Mouse (Mus musculus): ENCODE results near the gene Phldb1.
A peak's percentile ranks its signal among the peaks of the same experiment; 100 is the strongest.
"Not testable (repeated sequence)": the region's sequence is repeated elsewhere in the genome, so short reads cannot be mapped to it uniquely, and the experiment has no call there.

The Phldb1 gene

DNA sequence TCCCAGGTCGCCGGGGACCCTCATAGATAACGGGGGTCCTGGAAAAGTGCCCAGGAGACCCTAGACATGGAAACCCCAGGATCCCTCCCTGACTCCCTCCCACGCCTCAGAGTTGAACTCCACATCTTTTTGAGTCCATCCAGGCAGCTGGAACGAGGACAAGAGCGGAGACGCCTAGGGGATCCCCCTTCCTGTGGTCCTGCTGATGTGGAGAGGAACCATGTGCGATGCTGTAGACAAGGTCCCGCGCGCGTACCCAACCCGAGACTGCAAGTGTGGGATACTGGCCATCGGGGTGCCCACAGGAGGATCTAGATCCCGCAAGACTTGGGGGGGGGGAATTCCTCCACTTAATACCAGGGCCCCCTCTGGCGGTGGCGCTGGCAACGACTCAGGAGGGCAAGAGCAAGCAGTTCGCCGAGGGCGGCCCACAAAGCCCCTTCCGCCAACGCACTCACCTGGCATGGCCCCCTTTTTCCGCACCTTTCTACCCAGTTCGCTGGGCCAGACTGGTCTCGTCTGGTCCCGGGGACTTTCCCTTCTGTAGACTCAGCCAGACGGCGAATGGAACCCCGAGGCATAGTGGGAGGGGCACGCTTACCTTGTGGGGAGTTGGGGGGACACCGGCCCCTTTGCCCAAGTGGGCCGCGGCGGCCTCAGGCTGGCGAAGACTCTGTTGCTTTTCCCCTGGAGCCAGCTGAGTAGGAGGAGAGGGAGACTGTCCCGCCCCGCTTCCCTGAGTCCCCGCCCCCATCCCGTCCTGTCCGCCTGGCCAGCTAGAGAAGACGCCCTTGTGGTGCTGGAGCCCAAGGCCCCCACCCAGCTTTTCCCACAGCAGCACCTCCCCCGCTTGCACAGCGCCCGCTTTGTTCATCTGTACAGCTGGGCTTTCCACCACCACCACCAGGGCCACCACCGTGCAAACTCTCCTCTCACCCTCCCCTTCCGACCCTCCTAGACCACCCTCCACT, at the start of gene Phldb1:
TSS of gene Phldb1 (minus strand) at position 675 of the 971 bp plus-strand sequence.
- DNase-seq (ENCODE audit: low spot score in 2 of 2), result peak in 1 of 2 experiments; percentile 69

DNA sequence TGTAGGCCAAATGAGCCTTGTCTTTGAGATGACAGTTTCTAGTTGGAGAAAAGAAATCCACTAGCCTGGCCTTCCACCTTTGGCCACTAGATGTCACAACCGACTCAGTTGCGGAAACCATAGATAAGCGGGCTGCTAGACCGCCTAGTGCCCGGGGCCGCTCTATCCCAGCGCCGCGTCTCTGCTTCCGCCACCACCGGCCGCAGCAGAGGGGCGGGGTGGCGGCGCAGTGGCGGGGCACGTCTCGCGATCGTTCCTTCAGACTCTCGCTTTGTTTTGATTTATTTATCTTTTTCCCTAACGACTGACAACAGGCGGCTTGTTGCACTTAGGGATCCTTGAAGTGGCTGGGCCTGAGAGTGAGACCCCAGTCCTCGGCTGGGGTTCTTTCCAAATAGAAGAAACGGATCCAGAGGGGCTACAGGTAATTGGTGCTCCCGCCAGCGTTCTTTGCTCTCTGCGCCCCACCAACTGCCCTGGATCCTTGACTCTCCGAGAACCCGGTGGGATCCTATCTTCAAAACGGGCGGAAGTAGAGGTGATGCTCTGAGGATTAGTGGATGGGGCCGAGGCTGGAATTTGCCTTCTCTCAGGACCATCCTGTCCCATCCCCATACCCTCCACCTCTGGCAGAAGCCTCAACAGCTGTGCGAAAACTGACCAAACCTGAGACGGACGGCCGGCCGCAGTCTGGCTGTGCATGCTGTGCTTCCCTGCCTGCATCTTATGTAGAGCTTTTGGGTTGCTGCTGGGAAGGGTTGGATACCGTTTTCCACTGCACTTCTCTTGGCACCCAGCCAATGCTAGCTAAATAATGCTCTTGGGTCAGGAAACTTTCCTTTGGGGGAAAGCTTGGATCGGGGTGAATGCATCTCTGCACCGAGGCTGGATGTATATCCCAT, 38.0 kb upstream of the Phldb1 start:
- DNase-seq (ENCODE audit: low spot score in 2 of 2), result peak; percentile 92 to 96

- DNase-seq (ENCODE audit: low spot score in 2 of 2), result no peak
These were observed 37.4 kb upstream of the Phldb1 start for GRCm38 (mm10) chr9:44772392-44772749.

GRCm38 (mm10) chr9:44771376-44771775, 36.4 kb upstream of the Phldb1 start:
- DNase-seq (ENCODE audit: low spot score in 2 of 2), result no peak

DNA sequence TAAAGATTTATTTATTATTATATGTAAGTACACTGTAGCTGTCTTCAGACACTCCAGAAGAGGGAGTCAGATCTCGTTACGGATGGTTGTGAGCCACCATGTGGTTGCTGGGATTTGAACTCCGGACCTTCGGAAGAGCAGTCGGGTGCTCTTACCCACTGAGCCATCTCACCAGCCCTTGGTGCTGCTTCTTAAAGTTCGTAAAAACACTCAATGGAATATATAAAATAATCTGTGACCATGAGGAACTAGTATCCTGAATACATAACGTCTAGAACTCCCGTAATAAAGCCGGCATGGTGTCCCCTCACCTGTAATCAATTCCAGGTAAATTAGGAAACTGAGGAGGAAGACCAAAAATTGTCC, 33.0 kb upstream of the Phldb1 start:
- not testable (repeated sequence) for DNase-seq (ENCODE audit: low spot score in 2 of 2)

DNA sequence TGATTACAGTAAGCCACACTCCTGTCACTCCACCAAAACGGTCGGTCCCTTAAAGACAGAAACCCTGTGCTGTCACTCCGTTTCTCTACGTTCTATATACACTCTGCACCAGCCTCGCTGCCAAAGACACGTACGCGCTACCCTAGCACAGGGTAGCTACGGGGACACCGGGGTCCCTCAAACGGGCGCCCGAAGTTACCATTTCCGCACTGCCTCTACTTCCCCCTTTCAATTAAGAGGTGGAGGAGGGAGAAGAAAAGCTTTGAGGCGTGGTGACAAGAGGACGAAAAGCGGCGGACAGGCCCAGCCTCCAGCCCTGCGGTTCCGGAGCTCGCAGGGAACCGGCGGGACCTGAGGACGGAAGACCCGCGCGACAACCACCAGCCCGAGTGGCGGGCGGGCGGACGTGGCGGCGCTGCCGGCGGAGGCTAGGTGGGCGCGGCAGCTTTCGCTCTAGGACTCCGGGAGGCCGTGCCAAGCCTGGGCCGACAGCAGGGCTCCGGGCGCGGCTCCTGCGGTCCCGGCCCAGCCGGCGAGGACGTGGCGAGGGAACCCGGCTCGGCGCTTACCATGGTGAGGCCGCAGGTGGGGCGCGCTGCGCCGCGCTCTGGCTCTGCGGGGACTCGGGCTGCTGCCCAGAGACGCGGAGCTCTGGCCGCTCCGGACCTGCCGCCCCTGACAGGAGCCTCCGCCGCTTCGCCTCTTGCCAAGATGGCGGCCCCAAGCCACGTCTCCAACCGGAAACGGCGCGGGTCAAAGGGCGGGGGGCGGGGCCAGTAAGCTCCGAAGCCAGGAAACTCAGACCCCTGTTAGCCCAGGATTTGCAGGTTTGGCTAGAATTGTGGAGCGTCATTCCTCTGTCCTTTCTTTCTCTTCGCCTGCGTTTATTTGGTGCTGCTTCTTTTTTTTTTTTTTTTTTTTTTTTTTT, 32.4 kb upstream of the Phldb1 start, which contains the start of the genes Arcn1 and Ift46:
TSS of gene Arcn1 (minus strand) at position 745 of the 928 bp plus-strand sequence.
TSS of gene Ift46 (plus strand) at position 808 of the 928 bp plus-strand sequence.
- peak; percentile 86 to 87 for DNase-seq (ENCODE audit: low spot score in 2 of 2)

DNA sequence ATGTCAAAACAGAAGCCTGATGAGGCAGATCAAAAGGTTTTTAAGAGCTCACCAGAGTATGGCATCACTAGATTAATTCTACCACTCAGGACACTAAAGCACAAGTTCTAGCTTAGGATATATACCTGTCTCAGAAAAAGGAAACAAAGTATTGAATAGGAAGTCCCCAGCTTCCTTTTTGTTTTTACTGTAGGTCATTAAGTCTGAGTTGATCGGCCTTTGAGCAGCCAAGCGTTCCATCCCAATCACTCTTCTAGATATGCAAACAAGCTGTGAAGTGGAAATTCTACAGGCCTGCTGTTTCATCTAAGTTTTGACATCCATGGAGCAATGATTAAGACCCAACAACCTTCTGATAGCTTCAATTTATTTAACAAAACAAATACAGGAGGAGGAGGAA, 25.9 kb upstream of the Phldb1 start:
- no peak for DNase-seq (ENCODE audit: low spot score in 2 of 2)

GRCm38 (mm10) chr9:44748473-44748872, 13.5 kb upstream of the Phldb1 start:
- no peak for DNase-seq (ENCODE audit: low spot score in 2 of 2)

DNA sequence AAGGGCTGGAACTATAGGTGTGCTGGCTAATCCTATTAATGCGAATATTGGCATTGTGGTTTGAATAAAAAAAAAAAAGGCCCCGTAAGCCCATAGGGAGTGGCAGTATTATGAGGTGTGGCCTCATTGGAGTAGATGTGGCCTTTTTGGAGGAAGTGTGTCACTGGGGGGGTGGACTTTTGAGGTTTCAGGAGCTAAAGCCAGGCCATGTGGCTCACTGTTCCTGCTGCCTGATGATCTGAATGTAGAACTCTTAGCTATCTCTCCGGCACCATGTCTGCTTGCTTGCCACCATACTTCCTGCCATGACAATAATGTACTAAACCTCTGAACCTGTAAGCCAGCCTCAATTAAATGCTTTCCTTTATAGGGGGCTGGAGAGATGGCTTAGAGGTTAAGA, 12.3 kb upstream of the Phldb1 start:
- DNase-seq (ENCODE audit: low spot score in 2 of 2), result no peak

DNA sequence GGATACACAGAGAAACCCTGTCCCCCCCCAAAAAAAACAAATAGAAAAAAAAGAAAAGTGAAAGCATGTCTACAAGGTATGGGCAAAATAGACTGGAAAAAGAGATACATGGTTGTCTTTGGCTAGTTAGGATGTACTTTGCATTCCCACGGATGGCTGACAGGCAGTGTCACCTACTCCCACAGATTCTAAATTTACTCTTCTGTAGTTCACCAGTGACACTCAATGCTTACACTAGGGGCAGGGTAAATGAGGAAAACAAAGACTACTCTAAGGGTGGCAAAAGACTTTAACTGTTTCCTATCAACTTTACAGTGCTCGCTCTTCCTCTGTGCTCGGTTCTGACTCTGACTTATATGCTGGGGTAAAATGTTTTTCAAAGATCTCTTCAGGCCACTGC, 11.7 kb upstream of the Phldb1 start:
- no peak for DNase-seq (ENCODE audit: low spot score in 2 of 2)

- no peak for DNase-seq (ENCODE audit: low spot score in 2 of 2)
These were observed 10.4 kb upstream of the Phldb1 start for GRCm38 (mm10) chr9:44745371-44745770.

DNA sequence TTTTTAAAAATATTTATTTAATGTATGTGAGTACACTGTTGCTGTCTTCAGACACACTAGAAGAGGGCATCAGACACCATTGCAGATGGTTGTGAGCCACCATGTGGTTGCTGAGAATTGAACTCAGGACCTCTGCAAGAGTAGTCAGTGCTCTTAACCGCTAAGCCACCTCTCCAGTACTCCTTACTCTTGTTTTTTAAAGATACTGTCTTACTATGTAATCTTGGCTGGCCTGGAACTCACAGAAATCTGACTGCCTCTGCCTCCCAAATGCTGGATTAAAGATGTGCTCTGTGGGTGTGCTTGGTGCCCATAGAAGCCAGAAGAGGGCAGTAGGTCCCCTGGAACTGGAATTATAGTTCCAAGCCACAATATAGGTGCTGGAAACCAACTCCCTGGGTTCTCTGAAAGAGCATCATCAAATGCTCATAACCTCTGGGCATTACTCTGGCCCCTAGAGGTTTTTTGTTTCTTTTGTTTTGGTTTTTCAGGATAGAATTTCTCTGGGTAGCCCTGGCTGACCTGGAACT, 5.7 kb upstream of the Phldb1 start:
- no peak for DNase-seq (ENCODE audit: low spot score in 2 of 2)

DNA sequence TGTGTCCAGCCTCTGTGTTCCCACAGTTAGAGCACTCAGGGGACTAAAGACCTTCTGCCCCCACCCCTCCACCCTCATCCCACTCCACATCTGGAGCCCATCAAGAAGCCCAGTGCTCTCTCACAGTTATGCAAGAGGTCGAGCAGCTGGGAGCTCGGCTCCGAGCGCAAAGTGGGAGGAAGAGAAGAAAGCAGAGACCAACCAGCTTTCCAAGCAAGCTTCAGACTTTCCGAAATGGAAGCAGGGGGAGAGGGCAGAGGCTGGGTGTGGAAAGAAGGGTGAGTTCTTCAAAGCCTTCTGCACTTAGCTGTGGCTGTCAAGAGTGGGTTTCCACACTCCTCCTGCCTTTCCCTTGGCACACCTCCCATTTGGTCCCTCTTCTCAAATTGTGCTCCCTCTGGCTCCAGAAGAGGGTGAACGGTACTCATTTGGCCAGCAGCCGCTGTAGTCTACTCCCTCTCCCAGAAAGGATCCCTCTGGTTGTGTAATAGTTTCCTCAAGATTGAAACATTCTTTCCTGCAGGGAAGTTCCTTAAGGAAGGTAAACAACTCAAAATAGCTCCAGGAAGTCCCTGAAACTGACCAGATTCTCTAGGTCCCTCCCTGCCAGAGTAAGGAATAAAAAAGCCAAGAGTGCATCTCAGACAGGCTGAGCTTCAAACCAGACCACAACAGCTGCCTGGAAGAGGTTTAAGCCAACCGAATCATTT, 2.4 kb upstream of the Phldb1 start:
- no peak for DNase-seq (ENCODE audit: low spot score in 2 of 2)

- no peak for DNase-seq (ENCODE audit: low spot score in 2 of 2)
These were observed 1.3 kb upstream of the Phldb1 start for GRCm38 (mm10) chr9:44736301-44736700.

DNA sequence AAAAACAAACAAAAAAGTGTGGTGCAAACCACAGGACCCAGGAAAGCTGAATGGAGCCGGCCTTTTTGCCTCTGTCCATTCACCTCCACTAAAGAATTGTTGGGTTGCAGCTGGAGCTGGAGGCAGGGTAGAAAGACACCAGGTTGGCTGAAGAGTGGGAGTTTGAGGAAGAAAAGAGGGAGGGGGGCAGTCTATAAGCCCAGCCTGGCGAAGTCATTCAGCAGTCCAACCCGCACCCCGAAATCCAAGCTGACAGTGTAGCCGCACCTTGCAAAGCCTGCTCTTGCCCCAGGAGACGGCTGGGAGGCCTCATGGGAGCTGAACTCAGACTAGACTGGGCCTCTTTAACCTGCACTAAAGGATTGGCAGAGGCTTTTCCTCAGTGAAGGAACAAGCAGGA, 888 bp upstream of the Phldb1 start:
- DNase-seq (ENCODE audit: low spot score in 2 of 2), result no peak

DNA sequence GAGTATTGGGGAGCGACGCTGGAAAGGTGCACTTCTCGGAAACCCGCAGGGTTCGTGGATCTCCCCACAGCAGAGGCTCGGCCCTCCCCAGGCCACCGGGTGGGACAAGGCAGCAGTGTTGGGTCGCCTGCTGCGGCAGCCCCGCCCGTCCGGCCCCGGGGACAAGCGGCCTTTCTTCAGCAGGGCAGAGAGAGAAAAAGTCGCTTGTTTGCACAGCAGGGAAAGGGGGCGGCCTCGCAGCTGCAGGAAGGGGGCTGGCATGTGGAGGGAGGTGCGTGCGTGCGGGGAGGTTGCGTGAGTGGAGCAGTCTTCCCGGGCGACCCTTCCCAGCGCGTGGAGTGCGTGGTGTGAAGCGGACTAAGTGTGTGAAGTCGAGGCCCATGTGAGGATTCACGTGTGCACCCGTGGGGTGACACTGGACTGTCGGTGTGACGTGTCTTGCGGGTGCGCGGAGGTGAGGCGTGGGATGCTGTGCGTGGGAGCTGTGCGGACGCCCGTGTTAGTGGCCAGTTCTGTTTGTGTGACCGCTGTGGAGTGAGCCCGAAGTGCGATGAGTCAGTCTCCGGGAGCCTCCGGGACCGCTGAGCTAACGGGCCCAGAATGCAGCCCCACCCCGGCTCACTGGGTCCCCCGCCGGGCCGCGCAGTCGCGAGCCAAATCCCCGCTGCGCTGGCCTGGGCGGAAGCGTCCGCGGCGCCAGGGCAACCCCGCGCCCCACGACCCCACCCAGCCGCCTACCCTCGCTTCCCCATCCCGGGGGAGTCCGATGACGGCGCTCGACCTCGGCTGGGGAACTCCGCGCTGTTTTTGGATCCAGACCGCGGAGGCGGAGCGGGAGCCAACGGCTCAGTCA, 1.1 kb downstream of the Phldb1 start:
- no peak for DNase-seq (ENCODE audit: low spot score in 2 of 2)

DNA sequence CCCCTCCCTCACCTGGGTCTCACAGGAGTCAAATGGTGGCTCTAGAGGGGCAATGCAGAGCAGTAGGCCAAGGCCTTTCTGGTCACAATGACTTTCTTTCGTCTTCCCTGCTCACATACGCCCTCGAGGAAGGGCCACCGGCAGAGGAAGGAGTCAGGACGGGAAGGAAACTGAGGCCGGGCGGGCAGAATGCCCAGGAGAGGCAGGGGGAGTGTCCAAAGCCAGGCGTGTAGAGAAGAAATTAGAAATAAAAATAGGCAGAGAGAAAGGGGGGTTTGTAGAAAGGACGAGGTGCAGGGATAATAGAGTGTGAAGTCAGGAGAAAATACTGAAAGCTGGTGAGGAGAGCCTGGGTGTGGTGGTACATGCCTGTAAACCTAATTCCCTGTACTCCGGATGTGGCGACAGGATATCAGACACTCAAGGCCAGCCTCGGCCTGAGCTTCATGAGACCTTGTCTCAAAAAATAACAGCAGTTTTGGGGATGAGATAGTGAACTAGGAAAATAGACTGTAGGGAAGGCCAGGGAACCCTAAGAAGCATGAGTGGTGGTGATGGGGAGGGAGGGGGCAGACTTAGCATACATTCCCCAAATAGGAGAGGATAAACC, 2.0 kb downstream of the Phldb1 start:
- no peak for DNase-seq (ENCODE audit: low spot score in 2 of 2)

DNA sequence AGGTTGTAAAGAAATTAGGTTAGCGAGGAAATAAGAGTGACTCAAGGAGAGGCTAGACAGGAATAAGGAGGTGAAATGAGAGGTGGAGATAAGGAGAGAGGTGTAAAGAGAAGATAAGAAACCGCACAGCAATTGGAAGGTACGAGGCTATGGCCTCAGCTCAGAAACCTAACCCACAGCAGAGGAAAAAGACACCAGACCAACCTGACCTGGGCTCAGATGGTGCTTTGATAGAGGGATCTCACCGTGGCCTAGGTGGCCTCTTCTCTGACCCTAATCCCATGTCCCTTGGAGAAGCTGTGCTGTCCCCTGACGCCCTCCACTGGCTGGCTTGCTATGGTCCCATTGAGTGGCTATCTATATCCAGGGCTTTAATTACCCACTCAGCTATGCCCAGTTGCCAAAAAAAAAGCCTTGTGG, 2.9 kb downstream of the Phldb1 start:
- no peak for DNase-seq (ENCODE audit: low spot score in 2 of 2)

- no peak for DNase-seq (ENCODE audit: low spot score in 2 of 2)
These were observed 7.6 kb downstream of the Phldb1 start for GRCm38 (mm10) chr9:44727441-44727840.
